Mouse (Mus musculus): ENCODE measurements around the gene Hmcn2.

Gene Hmcn2

DNA sequence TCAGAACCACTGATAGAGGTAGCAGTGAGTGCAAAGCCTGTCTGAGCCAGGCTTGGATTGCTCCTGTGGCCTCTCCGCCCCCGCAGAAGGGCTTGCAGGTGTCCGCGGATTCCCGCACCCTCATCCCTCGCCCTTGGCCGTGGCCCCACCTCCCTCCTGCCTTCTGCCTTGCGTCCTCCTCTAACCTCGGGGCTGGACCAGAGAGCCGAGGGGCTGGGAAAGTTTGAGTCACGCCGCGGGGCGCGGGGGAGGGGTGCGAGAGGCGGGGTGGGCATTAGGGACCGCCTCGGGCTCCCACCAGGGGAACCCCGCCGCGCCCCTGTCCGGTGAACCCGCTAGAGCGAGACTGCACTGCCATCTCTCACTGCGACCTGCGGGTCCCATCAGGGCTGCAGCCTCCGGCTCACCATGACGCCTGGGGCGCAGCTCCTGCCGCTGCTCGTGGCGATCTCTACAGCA lies at the start of gene Hmcn2:
Gene Hmcn2 (plus strand): TSS at position 409 of the 459 bp plus-strand sequence.
- DNase-seq (ENCODE audit: low spot score), result no peak

DNA sequence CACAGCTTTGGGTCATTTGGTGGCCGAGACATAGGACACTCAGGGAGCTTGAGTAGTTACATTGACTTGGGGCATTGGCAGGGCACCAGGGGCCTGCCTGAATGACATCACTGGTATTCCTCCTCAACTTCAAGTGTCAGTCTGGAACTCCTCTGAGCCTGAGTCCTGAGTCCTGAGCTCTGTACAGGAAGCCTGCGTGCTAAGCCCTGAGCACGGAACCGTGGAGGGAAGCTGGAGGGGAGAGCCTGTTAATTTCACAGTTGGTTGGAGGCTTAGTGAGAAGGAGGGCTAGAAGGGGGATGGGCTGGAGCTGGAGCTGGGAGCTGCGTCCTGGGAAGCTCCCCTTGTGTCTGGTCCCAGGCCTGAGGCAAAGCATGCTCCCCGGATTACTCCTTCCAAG lies 46.8 kb upstream of the Hmcn2 start:
- DNase-seq (ENCODE audit: low spot score), result no peak

DNA sequence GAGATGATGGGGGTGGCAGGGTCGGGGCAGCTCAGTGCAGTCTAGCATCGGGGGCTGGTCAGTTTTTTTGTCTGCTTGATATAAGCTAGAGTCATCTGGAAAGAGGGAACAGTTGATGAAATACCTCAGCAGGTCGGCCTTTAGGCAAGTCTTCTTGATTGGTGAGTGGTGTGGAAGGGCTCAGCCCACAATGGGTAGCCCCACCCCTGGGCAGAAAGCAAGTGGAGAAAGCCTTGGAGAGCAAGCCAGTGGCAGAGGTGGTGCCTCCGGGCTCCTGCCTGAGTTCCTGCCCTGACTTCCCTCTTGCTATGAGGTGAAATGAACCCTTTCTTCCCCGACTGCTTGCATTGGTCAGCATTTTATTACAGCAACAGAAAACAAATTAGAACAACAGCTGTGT lies 45.6 kb upstream of the Hmcn2 start:
- DNase-seq (ENCODE audit: low spot score), result no peak

DNA sequence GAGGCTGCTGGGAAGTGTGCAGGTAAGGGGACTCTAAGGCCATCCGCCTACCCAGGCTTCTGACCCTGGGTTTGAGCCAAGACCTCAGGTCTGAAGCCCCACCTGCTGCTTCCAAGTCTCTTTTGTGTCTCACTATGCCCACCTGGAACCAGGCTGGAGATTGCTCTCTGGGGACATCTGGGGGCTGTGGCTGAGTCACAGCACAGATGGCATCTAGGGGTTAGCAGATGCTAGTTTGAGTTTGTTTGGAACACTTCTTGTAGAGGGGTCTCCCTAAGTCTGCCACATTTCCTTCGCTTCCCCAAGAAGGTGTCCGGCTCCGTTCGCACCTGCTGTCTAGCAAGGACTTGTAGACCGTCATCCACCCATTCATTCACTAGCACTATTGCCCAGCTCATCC lies 45.0 kb upstream of the Hmcn2 start:
- no peak for DNase-seq (ENCODE audit: low spot score)

DNA sequence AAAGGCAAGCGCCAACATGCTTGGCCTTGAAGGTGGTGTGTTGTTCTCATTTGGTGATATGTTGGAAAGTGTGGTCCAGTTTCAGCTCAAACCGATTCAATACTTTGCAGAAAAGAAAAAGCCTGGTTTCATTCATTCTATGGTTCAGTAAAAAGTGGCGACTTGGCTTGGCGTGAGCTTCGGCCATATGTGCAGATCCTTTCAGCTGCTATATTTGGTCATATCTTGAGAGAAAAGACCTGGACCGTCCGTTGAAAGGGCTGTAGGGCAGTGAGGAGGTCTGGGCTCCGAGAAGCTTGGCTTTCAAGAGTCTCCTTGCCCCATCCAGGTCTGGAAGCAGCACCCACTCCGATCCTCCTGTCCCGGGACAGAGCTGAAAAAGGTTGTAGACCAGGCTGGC lies 44.4 kb upstream of the Hmcn2 start:
- DNase-seq (ENCODE audit: low spot score), result no peak

DNA sequence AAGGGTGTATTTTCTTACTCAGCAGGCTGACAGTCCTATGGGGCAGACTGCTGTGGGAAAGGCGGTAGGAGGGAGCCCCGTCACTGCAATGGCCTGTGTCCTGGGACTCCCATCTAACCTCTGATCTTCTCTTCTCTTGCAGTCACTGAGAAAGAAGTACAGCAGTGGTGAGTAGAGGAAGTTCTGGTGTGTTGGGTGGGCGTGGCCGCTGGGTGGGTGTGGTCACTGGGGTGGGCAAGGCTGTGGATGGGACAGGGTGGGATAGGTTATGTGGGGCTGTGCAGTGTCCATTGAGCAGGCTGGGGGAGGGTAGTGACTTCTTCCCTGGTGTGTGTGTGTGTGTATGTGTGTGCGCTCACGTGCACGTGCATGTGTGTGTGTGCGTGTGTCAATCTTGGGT lies 43.7 kb upstream of the Hmcn2 start:
- no peak for DNase-seq (ENCODE audit: low spot score)

DNA sequence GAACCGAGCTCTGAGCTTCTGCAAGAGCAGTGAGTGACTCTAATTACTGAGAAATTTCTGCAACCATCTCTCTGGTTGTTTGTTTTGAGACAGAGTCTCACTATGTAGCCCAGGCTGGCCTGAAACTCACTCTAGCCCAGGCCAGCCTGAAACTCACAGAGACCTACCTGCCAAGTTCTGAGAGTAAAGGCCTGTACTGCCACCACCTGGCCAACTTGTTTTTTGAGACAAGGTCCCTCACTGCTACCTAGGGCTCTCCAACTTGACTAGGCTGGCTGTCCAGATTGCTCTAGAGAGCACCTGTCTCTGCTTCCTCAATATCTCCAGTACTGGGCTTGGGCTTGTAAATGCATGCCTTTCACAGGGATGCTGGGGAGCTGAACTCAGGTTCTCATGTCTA lies 43.1 kb upstream of the Hmcn2 start:
- no peak for DNase-seq (ENCODE audit: low spot score)

DNA sequence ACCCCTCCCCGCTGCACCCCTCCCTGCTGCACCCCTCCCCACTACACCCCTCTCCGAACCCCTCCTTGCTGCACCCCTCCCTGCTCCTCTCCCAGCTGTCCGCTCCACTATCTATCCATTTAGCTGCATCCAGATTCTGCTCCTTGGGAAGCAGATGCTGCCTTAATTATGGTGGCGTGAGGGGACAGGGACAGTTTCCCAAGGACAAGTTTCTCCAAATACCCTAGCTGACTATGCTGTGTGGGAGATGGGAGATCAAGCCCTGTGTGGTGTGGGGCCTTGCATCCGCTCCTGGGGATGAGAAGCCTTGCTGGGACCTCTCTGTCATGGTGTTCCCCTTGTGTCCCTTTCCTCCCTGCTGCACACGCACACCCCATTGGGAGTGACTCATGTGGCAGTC lies 39.2 kb upstream of the Hmcn2 start:
- no peak for DNase-seq (ENCODE audit: low spot score)

DNA sequence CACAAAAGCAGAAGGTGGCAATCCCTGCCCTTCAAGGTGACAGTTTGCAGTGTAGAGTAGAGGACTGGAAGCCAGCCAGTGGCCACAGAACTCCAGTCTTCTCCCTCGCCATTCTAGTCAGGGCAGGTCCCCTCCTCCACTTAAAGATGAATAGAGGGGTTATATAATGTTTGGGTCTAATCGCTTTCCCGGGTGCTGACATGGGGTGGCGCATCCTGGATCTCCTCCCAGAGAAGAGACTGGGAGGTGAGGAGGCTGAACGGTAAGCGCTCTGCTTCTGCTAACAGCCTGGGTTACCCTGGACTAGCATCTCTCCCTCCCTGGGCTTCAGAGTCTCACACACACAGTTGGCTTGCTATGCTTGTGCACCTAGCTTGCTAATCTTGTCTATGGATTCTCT lies 36.4 kb upstream of the Hmcn2 start:
- DNase-seq (ENCODE audit: low spot score), result no peak

DNA sequence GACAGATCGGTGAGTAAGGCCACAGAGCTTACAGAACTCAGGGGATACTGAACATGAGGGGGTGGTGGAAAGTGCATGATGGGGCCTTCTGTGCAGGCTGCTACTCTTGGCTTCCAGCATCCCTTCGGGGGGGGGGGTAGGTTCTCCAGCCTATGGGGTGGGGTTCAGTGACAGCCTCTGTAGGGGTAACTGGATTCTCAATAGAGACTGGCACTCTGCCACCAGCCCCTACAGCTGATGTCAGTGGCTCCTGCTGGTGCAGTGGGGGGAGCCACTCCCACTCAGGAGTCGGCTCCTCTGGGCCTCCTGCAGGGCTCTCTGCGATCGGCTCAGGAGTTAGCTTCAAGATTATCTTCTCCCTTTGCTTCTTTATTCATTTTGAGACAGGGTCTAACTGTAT lies 35.7 kb upstream of the Hmcn2 start:
- DNase-seq (ENCODE audit: low spot score), result no peak

DNA sequence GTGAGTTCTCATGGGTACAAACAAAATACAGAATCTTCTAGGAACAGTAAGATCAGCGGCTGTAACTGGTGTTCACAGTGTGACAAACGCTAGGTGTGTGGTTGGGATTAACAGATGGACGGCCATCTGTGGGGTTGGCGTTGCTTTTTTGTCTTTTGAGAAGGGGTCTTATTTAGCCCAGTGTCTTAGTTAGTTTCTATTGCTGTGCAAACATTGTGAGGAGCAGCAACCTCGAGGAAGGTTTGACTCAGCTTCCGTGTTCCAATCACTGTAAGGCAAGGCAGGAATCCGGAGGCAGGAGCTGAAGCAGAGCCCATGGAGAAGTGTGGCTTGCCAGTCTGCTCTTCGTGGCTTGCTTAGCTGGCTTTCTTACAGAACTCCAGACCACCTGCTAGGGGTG lies 33.1 kb upstream of the Hmcn2 start:
- DNase-seq (ENCODE audit: low spot score), result no peak

DNA sequence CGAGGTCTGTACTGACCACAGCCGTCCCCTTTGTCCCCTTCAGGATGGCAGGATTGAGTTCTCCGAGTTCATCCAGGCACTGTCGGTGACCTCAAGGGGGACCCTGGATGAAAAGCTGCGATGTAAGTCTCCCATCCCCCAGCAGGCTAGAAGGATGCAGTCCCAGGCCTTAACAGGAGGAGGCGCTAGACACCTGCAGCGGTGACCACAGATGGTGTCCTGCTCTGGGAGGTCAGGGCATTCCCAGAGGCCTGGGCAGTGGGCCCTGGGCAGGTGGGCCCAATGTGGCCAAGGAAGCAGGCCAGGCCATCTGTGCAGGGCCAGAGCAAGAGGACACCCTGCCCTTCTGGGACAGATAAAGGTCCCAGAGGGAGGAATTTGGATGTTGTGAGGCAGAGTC lies 31.9 kb upstream of the Hmcn2 start:
- DNase-seq (ENCODE audit: low spot score), result no peak

DNA sequence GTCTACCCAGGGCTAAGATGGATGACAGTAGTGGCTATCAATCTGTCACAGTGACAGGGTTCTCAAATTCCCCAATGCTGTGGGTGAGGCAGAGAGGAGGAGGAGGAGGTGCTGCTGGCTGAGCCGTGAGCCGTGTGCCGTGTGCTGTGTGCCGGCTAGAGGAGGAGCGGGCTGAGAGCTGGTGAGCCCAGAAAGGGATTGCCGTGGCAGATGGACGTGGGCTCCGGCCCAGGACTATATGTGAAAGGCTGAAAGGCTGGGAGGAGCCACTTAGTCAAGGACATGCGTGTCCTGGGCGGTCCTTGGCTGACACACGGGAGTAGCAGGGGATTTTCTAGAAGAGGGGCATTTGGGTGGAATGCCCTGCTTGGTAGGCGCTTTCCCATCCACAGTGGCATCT lies 31.3 kb upstream of the Hmcn2 start:
- no peak for DNase-seq (ENCODE audit: low spot score)

DNA sequence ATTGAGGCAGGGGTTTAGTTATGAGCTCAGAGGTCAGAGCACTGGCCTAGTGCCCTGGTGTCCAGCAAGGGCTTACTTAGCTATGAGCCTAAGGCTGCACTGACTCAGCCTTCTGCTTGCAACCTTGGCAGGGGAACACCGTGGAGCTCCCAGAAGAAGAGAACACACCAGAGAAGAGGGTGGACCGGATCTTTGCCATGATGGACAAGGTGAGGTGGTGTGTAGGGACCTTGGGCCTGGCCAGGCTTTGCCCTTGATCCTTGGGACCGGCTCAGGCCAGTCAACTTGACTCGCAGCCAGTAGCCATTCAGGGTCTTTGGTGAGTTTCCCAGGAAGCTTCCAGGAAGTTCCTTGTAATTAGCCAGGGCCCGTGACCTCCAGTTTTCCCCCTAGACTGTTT lies 29.7 kb upstream of the Hmcn2 start:
- DNase-seq (ENCODE audit: low spot score), result no peak

DNA sequence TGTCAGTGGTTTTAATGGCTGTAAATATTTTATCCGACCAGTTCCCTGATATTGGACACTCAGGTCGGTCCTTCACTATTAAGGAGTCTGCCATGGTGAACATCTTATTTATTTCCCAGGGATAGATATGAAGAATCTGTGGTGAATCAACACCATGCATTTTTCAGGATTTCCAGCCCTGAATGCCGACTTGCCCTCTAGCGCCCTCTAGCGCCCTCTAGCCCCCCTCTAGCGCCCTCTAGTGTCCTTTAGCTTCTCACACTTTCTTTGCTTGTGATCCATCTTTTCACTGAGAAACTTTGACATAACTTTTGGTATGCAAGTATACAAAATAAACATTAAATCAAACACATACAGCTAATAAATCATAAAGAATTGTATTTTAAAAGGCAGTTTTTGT lies 22.8 kb upstream of the Hmcn2 start:
- no peak for DNase-seq (ENCODE audit: low spot score)

DNA sequence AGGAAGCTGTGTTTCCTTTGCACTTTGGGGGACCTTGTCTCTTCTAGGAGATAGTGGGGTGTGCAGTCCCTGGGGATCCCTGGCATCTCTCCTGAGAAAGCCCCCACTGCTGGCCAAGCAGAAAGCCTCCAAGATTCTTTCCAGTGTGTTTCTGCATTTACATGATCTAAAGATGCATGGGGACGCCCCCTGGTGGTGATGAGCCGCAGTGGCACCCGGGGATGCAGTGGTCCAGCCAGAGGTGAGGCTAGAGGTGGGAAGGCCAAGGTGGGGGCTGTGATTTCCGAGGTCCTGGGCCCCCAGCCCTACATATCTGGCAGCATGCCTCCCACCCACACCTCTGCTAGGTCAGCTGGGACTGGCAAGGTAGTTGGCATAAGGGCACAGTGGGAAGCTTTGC lies 19.2 kb upstream of the Hmcn2 start:
- DNase-seq (ENCODE audit: low spot score), result peak; percentile 17

DNA sequence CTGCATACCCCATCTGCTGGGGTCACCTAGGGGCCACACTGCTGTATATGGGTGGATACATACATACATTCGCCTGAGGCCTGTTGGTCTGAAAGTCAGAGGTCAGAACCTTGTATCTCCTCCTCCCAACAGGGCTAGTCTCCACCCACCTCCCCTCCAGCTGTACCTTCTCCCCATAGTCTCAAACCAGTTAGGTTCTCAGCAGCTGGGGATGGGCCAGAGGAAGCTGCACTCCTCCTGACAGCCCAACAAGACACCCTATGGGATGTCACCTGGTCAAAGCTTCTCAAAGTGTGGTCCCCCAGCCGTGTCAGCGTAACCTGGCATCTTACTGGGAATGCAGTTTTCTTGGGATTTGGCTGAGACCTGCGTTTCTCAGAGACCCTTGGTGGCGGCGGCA lies 17.8 kb upstream of the Hmcn2 start:
- no peak for DNase-seq (ENCODE audit: low spot score)

DNA sequence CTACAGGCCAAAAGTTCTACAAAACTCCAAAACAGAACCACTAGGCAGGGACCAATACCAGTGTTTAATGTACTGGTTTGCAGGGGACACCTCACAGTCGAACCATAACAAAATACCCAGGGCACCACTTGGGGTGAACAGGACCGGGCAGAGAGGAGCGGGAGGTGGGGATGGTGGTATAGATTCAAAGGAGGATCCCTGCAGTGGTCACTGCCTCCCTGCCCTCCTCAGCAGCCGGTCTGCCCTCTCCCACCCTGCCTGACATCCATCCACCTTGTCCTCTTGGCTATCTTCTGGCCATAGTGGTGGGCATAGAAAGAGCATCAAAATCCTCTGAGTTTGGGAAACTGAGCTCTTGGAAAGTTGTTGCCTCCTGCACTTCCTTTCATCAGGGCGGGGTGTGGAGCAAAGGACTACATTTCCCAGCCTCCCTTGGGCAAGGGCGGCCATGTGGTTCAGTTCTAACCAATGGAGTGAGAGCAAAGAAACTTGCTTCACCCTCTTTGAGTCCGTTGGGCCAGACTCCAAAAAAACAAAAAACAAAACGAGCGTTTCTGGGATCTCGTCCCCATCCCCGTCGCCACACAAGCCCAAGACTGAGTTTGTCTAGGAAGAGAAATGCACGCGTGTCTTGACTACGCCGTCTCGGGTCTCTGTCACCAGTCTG lies 16.5 kb upstream of the Hmcn2 start:
- peak; percentile 48 for DNase-seq (ENCODE audit: low spot score)

DNA sequence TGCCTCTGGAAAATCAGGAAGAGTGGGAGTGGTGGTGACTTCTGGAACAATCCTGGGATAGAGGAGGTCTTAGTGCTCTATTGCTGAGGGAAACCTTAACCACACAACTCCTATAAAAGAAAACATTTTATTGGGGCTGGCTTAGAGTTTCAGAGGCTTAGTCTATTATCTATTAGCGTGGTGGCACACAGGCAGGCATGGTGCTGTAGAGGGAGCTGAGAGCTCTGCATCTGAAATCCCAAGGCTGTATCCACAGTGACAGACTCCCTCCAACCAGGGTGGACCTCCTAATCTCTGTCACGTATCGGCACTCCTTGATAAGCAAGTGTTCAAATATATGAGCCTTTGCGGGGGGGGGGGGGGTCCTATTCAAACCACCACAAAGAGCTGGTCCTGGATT lies 15.4 kb upstream of the Hmcn2 start:
- DNase-seq (ENCODE audit: low spot score), result peak; percentile 35

DNA sequence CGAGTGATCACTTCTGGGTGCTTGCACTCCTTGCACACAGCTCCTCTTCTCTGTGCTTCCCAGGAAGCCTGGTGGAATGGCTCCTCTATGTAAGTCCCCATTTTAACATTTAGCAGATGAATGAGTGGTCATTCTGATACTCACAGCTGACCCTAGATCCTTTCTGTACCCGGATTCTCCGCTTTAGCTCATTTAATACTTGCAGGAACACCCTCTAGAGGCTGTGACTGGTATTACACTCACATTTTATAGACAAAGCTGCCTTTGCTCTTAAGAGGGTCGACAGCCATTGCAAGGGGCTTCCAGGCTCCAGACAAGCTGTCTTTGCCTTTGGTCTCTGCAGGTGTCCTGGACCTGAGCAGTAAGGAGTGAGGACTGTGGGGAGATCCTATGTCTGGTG lies 14.9 kb upstream of the Hmcn2 start:
- DNase-seq (ENCODE audit: low spot score), result no peak

DNA sequence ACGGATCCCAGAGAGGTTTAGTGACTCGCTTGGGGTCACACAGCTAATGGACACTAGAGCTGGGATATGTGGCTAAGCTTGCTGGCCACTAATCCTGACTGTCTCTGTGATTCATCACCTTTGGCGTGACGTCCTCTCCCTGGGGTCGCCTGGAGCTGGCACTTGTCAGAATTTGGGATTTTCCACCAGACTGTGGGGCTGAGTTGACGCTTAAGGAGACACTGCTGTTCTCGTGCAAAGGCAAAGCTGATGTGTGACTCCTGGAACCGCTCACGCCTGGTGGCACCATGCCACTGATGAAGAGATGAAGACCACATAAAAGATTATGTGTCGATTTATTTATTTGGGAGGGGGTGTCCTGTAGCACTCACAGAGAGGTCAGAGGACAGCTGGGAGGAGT lies 14.2 kb upstream of the Hmcn2 start:
- DNase-seq (ENCODE audit: low spot score), result no peak

DNA sequence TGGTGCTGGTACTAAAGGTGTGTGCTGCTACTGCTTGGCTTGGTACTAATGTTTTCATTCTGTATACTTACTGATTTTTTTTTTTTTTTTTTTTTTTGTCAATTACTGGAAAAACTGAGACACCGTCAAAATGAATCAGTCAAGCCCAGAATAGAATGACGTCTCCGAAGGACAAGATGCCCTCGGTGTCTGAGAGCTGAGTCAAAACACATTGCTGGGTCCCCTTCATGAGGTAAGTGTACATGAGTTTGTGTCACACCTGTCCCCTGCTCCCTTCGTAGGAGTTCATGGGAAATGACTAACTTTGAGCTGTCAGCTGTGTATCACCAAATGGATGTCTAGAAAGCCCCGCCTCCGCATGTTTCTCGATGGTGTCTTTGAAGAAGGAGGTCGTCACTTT lies 11.0 kb upstream of the Hmcn2 start:
- no peak for DNase-seq (ENCODE audit: low spot score)

DNA sequence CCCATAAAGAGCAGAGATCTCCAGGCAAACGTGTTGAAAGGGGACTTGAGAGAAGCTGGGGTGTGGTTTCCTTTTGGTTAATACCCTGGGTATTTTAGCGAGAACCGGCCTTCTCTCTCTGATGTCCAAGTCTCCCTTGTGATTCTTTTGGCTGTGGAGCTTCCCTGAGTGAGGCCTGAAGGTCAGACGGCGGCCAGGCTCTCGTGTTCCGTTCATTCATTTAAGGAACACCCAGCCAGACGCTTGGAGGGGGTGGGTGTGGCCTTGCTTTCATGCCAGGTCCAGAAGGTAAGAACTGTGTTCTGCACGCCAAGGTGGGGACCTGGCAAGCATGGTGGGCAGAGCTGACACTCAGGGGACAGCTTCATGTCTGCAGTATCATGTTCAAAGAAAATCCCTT lies 10.0 kb upstream of the Hmcn2 start:
- DNase-seq (ENCODE audit: low spot score), result no peak

DNA sequence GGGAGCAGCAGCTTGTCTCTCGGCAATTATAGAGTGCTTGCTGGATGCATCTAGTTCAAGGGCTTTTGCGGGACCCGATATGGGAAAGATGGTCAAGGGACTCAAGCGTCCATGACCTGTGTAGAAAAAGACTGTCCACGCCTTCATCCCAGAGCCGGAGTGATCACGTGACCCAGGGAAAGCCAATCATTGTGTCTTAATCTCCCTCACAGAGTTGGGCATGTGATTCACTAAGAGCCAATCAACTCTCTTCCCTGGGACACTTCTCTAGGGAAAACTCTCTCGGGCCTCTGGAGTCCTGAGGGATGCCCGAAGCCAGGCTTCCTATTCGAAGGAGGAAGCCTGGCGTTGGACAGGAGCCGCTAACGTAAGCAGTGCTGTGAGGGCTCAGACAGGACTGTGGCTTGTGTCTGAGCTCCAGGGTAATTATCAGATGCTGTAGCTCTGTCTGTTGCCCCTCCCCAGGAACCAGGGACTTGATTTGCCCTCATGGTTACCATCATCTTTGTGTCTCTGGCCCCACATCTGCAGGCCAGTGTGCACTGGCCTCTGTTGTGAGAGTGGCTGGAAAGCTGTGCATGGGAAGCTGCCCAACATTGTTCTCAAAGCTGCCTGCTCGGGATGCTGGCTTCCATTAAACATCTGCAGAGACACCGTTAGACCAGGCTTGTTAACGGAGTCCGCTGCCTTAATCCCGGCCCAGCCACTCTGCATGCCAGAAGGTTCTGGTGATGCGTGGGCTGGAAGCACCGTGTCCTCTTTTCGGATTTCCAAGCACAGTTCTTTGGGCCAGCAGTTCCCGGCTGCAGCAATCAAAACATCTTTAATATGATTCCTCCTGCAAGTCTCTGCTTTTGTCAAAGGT lies 9.2 kb upstream of the Hmcn2 start:
- no peak for DNase-seq (ENCODE audit: low spot score)
